Mouse (Mus musculus) spleen, postnatal 36 days (tissue): ENCODE measurements around the gene Pdk4.

Experiments used
- DNase-seq, 2 experiments: peaks; one replicate each; pipeline ENCODE4 v3.0.0; 2022; ENCODE audit warnings: low spot score in 2 of 2, mixed read lengths in 1 of 2

The Pdk4 gene

DNA sequence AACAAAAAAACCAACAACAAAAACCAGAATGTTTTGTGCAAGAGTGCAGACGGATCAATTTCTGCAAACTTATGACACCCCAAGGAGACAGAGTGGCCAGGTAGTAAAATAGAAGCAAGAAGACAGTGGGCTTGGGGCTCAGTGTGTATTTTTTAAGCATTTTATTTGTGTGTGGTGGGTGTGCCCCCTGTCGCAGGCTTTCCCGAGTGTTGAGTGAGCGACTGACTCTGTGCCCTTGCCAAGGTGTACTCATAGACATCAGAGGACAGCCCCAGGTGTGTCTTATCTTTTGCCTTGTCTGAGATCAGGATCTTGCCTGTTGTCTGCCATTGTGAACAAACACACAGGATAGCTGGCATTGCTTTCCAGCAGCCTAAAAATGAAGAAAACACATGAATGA, 49.1 kb downstream of the Pdk4 start:
- no peak for DNase-seq

DNA sequence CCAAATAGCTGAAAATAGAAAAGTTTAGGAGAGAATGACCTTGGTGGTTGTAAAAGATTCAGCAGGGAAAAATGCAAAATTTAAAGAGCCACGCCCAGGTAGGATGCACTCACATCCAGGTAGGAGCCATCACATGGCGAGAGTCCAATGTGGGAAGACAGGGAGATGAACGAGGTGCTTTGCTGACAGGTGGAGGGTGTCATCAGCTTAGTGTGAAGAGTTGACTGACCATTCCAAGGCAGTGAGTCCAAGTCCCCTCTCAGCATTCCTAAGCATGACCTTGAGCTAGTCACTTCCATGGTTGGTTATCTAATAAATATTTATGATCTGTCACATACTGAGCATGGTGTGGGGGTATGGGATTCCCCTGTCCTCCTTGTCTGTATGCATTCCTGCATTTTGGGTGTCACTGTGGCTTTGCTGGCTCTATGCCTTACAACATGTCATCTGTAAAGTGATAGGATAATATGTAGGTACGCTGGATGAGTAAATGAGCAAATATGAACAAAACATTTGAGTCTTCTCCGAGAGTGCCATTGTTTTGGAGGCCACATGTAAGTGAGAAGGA, 51.7 kb downstream of the Pdk4 start:
- DNase-seq, result no peak

DNA sequence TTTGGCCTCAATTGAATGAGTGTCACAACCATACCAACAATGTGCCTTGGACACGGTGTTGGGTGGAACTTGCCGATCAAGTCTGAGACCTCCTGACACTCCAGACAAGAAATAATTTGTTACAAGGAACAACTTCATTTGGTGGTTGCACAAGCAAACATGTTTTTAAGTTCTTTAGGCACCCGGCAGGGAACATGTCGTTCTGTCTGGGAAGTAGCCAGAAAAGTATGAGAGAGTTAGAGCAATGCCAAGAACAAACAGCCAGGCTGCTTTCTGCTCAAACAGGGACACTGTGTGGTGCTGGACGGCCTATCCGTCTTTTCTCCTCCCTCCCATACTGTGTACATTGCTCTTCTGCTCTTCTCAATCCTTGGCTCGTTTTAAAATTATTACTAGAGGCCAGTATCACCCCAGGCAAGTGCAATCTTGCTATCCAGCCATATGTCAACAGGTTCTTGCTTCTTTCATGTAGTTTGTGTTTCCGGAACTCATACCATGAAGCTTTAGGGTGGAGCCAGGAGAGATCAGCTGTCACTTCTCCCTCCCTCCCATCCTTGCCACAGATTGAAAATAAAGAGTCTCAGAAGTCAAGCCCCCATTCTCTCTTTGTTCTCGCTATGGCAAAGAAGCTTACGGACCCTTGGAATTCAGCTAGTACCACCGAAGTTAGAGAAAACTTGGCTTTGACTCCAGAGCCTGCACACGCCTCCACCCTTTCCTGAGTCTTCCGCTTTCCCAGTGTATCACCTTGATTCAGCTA, 52.8 kb downstream of the Pdk4 start:
- DNase-seq, result no peak

DNA sequence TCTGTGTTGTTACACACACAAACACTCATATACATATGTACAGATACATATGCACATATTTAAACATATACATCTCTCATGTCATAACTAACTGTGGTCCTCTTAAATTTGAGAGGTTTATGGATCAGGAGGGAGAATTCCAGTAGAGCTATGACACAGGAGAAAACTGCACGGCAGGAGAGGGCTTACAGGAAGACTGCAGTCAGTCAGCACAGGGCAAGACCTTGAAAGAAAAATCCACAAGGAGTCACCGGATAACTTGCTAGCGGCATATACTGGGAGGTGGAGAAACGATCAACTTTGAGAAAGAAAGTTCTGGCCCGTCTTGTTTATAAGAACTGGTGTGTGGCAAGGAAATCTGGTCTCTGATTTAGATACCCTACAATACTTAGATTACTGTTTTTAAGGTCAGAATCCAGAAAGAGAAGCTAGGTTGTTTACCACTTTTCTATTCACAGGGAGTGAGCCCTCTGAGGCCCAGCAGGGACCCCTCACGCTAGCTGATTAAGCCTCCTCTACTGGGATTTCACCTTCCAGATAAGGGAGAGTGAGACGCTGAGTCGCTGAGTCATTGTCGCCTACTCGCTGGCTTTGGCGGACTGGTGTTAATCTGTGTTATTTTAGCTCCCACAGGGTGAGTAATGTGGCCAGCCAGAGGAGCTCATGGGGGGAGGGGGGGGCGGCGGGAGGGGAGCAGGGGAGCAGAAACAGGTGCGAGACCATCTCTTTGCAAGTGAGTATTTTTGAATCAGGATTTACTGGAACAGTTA, 53.6 kb downstream of the Pdk4 start:
- DNase-seq, result no peak

DNA sequence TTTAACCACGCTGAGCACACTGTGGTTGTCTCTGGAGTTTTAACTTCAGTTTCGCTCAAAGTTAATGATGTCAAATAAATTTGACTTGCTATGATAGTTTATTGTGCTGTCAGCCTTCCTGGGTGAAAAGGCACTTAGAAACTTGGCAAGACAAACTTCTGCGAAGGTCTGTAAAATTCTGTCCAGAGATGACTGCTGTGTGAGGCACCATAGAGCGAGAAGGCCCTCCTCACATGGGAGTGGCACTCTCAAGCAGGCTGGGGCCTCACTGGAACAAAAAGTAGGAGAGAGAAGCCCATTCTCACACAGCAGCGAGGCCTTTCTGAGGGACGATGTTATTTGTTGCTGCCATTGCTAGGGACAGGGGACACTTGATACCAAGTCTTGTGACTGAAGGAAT, 54.9 kb downstream of the Pdk4 start:
- no peak for DNase-seq

DNA sequence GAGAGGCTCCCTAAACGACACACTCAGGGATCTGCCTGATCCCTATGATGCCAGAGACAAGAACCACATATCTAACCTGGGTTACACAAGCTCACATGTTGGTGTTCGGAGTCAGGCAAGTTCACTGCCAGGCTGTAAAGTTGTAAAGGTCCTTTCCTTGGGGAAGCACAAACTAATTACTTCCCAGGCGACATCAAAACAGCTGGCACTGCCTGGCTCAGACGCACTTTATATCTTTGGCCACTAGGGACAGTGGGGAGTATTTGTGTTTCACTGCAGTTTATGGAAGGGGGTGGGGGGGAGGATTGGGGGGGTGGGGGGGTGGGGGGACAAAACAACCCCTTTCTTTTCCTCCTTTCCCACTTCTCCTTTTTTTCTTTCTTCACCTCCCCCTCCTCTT, 58.4 kb downstream of the Pdk4 start:
- no peak for DNase-seq

DNA sequence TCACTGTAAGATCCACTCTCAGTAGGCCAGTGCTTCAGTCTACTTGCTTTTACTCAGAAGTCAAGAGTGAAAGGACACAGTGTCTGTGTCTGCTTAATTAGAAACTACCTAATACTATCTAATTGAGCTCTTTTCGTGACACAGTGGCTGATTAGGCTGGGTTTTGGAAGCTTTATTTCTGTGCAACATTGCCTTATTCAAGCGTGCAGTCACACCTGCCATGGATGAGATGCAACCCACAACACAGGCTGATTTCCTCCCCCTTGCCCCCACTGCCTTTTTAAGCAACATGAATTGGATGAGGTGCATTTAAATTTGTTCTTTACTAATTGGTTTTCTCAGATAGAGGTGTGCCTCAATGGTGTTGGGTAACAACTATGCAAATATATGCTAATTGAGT, 62.2 kb downstream of the Pdk4 start:
- DNase-seq, result no peak
